Mouse (Mus musculus) myocyte (in vitro differentiated cells): Measurements from ENCODE around the gene Pde1b. TPM values are rescaled to one million over a fixed set of nuclear protein-coding genes. Genes with fewer than 3 reads are reported as not detected.

Source experiments
- H3K27me3 ChIP-seq: one replicate; pipeline ENCODE4 v1.6.1; 2011; ENCODE audit not compliant: control insufficient read depth, insufficient read depth, insufficient read length
- H3K36me3 ChIP-seq: one replicate; pipeline ENCODE4 v1.6.1; 2011; ENCODE audit not compliant: control insufficient read depth, insufficient read depth
- H3K4me2 ChIP-seq: one replicate; pipeline ENCODE4 v1.6.1; 2011; ENCODE audit warnings: low read depth, control low read depth
- H3K4me3 ChIP-seq: one replicate; pipeline ENCODE4 v1.5.1; 2011; ENCODE audit warnings: mild to moderate bottlenecking, control low read depth, moderate library complexity
- H3K79me2 ChIP-seq: one replicate; pipeline ENCODE4 v1.6.1; 2011; ENCODE audit not compliant: control insufficient read depth, insufficient read depth
- H3ac ChIP-seq: one replicate; pipeline ENCODE4 v1.6.1; 2011; ENCODE audit not compliant: control insufficient read depth, insufficient read length
- CEBPB ChIP-seq: IDR thresholded peaks from 2 replicates; pipeline ENCODE4 v1.6.1; 2011; ENCODE audit warnings: mild to moderate bottlenecking, moderate library complexity; ENCODE audit not compliant: poor library complexity, insufficient read depth, severe bottlenecking
- E2F4 ChIP-seq: IDR thresholded peaks from one replicate; pipeline ENCODE4 v1.6.1; 2011; ENCODE audit warnings: mild to moderate bottlenecking, control low read depth, moderate library complexity; ENCODE audit not compliant: insufficient read depth
- MAX ChIP-seq: IDR thresholded peaks from one replicate; pipeline ENCODE4 v1.6.1; 2011; ENCODE audit warnings: low read depth, mild to moderate bottlenecking, control low read depth
- MYOD1 ChIP-seq, 3 experiments: IDR thresholded peaks; one replicate each; pipeline ENCODE4 v1.6.1; 2011; ENCODE audit warnings: control low read depth in 2 of 3, low read depth in 2 of 3, mild to moderate bottlenecking in 2 of 3, moderate library complexity in 1 of 3; ENCODE audit not compliant: insufficient read length in 2 of 3, control insufficient read depth in 1 of 3
- MYOG ChIP-seq, 3 experiments: IDR thresholded peaks; one replicate each; pipeline ENCODE4 v1.6.1; 2011; ENCODE audit warnings: control low read depth in 2 of 3, low read depth in 2 of 3, mild to moderate bottlenecking in 2 of 3; ENCODE audit not compliant: insufficient read length in 2 of 3, control insufficient read depth in 1 of 3, insufficient read depth in 1 of 3
- POLR2A ChIP-seq: IDR thresholded peaks from one replicate; pipeline ENCODE4 v1.6.1; 2011; ENCODE audit warnings: low read depth, mild to moderate bottlenecking, control low read depth, moderate library complexity; ENCODE audit not compliant: insufficient read length
- POLR2AphosphoS2 ChIP-seq: IDR thresholded peaks from one replicate; pipeline ENCODE4 v1.6.1; 2011; ENCODE audit warnings: low read depth, control low read depth; ENCODE audit not compliant: insufficient read length
- REST ChIP-seq: IDR thresholded peaks from one replicate; pipeline ENCODE4 v1.6.1; 2011; ENCODE audit warnings: mild to moderate bottlenecking, control low read depth, moderate library complexity; ENCODE audit not compliant: insufficient read depth, insufficient read length
- SRF ChIP-seq: IDR thresholded peaks from one replicate; pipeline ENCODE4 v1.6.1; 2011; ENCODE audit warnings: low read depth; ENCODE audit not compliant: control insufficient read depth, insufficient read length
- TCF12 ChIP-seq: IDR thresholded peaks from one replicate; pipeline ENCODE4 v1.6.1; 2011; ENCODE audit warnings: mild to moderate bottlenecking, control low read depth; ENCODE audit not compliant: poor library complexity, insufficient read depth, severe bottlenecking
- TCF3 ChIP-seq: IDR thresholded peaks from one replicate; pipeline ENCODE4 v1.6.1; 2011; ENCODE audit warnings: low read depth, control low read depth; ENCODE audit not compliant: insufficient read length
- USF1 ChIP-seq: IDR thresholded peaks from one replicate; pipeline ENCODE4 v1.6.1; 2011; ENCODE audit warnings: low read depth, mild to moderate bottlenecking, control low read depth, moderate library complexity
- polyA plus RNA-seq: library from polyadenylated mRNA; unstranded; fragments of >200 nt; fragmentation: generic; extraction: Trizol; gene quantifications from one replicate; pipeline ENCODE4 v1.2.1, GENCODE M21; 2012; ENCODE audit warnings: missing spikeins

Pde1b gene
- polyA plus RNA-seq, 1 experiment, result 0.83 TPM

DNA sequence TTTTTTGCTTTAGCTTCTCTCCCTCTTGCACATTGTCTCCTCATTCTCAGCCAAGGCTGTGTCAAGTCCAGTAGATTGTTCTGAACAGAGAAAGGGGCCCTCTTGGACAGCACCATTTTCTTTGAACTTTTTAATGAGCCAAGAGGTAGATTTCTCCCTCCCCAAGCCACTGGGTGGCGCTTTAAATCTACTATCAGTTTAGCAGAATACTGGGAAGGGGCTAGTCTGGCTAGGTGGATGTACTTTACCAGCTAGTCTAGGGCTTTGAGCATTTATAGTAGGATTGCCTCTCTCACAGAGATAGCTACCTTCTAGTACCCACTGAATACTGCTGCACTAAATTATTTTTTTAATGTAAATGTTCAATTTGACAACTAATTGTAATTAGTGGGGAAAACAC, 20.3 kb upstream of the Pde1b start:
- H3K4me2 ChIP-seq, result no peak overlapping the region
- H3K27me3 ChIP-seq, result peaks cover 8% of the 10 kb centered on the region
- H3ac ChIP-seq, result no peak overlapping the region
- no peak overlapping the region for H3K4me3 ChIP-seq
- TF ChIP-seq E2F4 (no peak), TCF3 (no peak), MYOG (IDR thresholded peaks at IDR 0.05; ENCODE audit: control insufficient read depth in 1 of 3, insufficient read depth in 1 of 3, insufficient read length in 2 of 3, low read depth in 2 of 3) (no peak), CEBPB (no peak), REST (no peak), MAX (no peak), TCF12 (no peak), SRF (no peak), POLR2AphosphoS2 (no peak), POLR2A (no peak), USF1 (no peak)
- no peaks in the 10 kb centered on the region for H3K79me2 ChIP-seq
- H3K36me3 ChIP-seq, result no peaks in the 10 kb centered on the region

- H3K36me3 ChIP-seq, result no peaks in the 10 kb centered on the region
- H3ac ChIP-seq, result no peak overlapping the region
- H3K27me3 ChIP-seq, result peaks cover 8% of the 10 kb centered on the region
- no peaks in the 10 kb centered on the region for H3K79me2 ChIP-seq
- H3K4me2 ChIP-seq, result no peak overlapping the region
- H3K4me3 ChIP-seq, result no peak overlapping the region
- TF ChIP-seq CEBPB (no peak), SRF (no peak), POLR2A (no peak), TCF3 (no peak), TCF12 (no peak), POLR2AphosphoS2 (no peak), MYOG (IDR thresholded peaks at IDR 0.05; ENCODE audit: control insufficient read depth in 1 of 3, insufficient read depth in 1 of 3, insufficient read length in 2 of 3, low read depth in 2 of 3) (no peak), USF1 (no peak), E2F4 (no peak), MAX (no peak), MYOD1 (IDR thresholded peaks at IDR 0.05; ENCODE audit: control insufficient read depth in 1 of 3, insufficient read length in 2 of 3, low read depth in 2 of 3) (no peak), REST (no peak)
Measured at GRCm38 (mm10) chr15:103484490-103484889, 18.3 kb upstream of the Pde1b start.

DNA sequence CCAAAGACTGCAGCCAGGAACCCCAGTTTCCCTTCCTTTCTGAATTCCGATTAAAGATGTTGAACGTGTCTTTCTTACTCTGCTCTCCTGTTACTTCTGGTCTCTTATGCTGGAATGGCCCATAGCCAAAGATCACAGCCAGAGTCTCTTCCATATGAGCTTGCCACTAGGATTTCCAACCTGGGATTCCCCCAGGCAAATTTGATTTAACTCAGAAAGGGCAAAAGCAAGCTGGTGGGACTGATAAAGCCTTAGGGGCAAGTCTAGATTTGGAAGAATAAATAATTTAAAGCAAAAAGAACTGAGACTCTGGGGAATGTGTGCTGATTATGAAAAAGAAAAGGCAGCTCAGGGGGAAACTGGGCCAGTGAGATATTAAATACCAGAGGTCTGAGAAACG, 17.7 kb upstream of the Pde1b start:
- H3K4me2 ChIP-seq, result no peak overlapping the region
- no peaks in the 10 kb centered on the region for H3K79me2 ChIP-seq
- H3K4me3 ChIP-seq, result no peak overlapping the region
- no peaks in the 10 kb centered on the region for H3K36me3 ChIP-seq
- TF ChIP-seq TCF3 (no peak), CEBPB (no peak), SRF (no peak), REST (no peak), MYOG (IDR thresholded peaks at IDR 0.05; ENCODE audit: control insufficient read depth in 1 of 3, insufficient read depth in 1 of 3, insufficient read length in 2 of 3, low read depth in 2 of 3) (no peak), USF1 (no peak), MYOD1 (IDR thresholded peaks at IDR 0.05; ENCODE audit: control insufficient read depth in 1 of 3, insufficient read length in 2 of 3, low read depth in 2 of 3) (no peak), TCF12 (no peak), POLR2A (no peak), MAX (no peak), POLR2AphosphoS2 (no peak)
- H3ac ChIP-seq, result no peak overlapping the region
- H3K27me3 ChIP-seq, result peaks cover 8% of the 10 kb centered on the region

- no peaks in the 10 kb centered on the region for H3K36me3 ChIP-seq
- H3K4me3 ChIP-seq, result no peak overlapping the region
- H3ac ChIP-seq, result no peak overlapping the region
- TF ChIP-seq TCF3 (no peak), MAX (no peak), POLR2AphosphoS2 (no peak), SRF (no peak), E2F4 (no peak), USF1 (no peak), POLR2A (no peak), TCF12 (no peak), REST (no peak), MYOD1 (IDR thresholded peaks at IDR 0.05; ENCODE audit: control insufficient read depth in 1 of 3, insufficient read length in 2 of 3, low read depth in 2 of 3) (no peak), MYOG (IDR thresholded peaks at IDR 0.05; ENCODE audit: control insufficient read depth in 1 of 3, insufficient read depth in 1 of 3, insufficient read length in 2 of 3, low read depth in 2 of 3) (no peak), CEBPB (no peak)
- H3K4me2 ChIP-seq, result no peak overlapping the region
- H3K79me2 ChIP-seq, result no peaks in the 10 kb centered on the region
- H3K27me3 ChIP-seq, result peaks cover 8% of the 10 kb centered on the region
Measured at GRCm38 (mm10) chr15:103486658-103487057, 16.2 kb upstream of the Pde1b start.

- Histone ChIP-seq H3K36me3 (no peaks in the 10 kb centered on the region), H3K4me3 (no peak overlapping the region), H3ac (no peak overlapping the region), H3K4me2 (no peak overlapping the region), H3K27me3 (peaks cover 8% of the 10 kb centered on the region), H3K79me2 (no peaks in the 10 kb centered on the region)
- no peak for TF ChIP-seq TCF3
- TF ChIP-seq MYOG (IDR thresholded peaks at IDR 0.05; ENCODE audit: control insufficient read depth in 1 of 3, insufficient read depth in 1 of 3, insufficient read length in 2 of 3, low read depth in 2 of 3), result no peak
- TF ChIP-seq CEBPB, result no peak
- no peak for TF ChIP-seq MAX
- no peak for TF ChIP-seq REST
- TF ChIP-seq POLR2AphosphoS2, result no peak
- TF ChIP-seq USF1, result no peak
- no peak for TF ChIP-seq SRF
Measured at GRCm38 (mm10) chr15:103488336-103488735, 14.5 kb upstream of the Pde1b start.
